Mouse (Mus musculus): ENCODE results near the gene Gm3636. TPM values are rescaled to one million over a fixed set of nuclear protein-coding genes. Genes with fewer than 3 reads are reported as not detected.
"Not testable (repeated sequence)": the region's sequence is repeated elsewhere in the genome, so short reads cannot be mapped to it uniquely, and the experiment has no call there.

Gene Gm3636
- 7.6 and 8.0 TPM in 2 replicates for polyA plus RNA-seq (2014; fragmentation: Nextera tagmentation; extraction: Ambion mirVana)

DNA sequence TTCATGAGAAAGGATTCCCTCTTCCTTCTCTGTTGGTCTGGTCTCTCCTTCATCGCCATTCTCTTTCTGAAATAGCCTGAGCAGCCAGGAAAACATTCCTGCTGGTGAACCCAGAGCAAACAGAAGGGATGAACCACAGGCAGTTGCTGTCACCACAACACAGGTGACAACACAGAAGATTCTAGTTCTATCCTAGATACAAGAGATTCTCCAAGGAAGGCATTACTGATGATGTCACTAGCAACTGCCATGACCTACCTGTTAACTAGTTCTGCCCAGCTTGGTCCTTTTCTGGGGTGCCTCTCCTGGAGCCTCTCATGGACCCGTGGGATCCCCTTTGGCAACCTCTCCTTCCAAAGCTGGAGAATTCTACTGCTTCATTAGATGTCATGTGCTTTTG, at the start of gene Gm3636:
Gene Gm3636, minus strand, starts transcription at position 101 of the 400 bp plus-strand sequence.
- not testable (repeated sequence) for H3K9ac ChIP-seq (replicated peaks; ENCODE audit: low read length); H3K9me3 ChIP-seq (replicated peaks; ENCODE audit: control insufficient read depth, low read length); H3K4me2 ChIP-seq (ENCODE audit: low read depth, low read length); H3K27ac ChIP-seq (replicated peaks; ENCODE audit: low read depth, low read length); H3K36me3 ChIP-seq (replicated peaks; ENCODE audit: control insufficient read depth, insufficient read depth, low read depth, low read length); H3K27me3 ChIP-seq (ENCODE audit: control insufficient read depth, insufficient read depth, low read length); DNase-seq (ENCODE audit: low spot score); ATAC-seq (replicated peaks; ENCODE audit: insufficient number of reproducible peaks, low FRiP score, low TSS enrichment, low read depth); H3K4me1 ChIP-seq (ENCODE audit: control insufficient read depth, insufficient read depth, low read length); H3K4me3 ChIP-seq (ENCODE audit: low read depth, low read length)
- no CpG with 5 or more reads among the region's 2 CpGs for WGBS

- not testable (repeated sequence) for H3K9ac ChIP-seq (replicated peaks; ENCODE audit: low read length); H3K4me1 ChIP-seq (ENCODE audit: control insufficient read depth, insufficient read depth, low read length); H3K9me3 ChIP-seq (replicated peaks; ENCODE audit: control insufficient read depth, low read length); H3K27me3 ChIP-seq (ENCODE audit: control insufficient read depth, insufficient read depth, low read length); H3K4me2 ChIP-seq (ENCODE audit: low read depth, low read length); DNase-seq (ENCODE audit: low spot score); ATAC-seq (replicated peaks; ENCODE audit: insufficient number of reproducible peaks, low FRiP score, low TSS enrichment, low read depth); H3K36me3 ChIP-seq (replicated peaks; ENCODE audit: control insufficient read depth, insufficient read depth, low read depth, low read length); H3K4me3 ChIP-seq (ENCODE audit: low read depth, low read length); H3K27ac ChIP-seq (replicated peaks; ENCODE audit: low read depth, low read length)
- 80% methylated on average over 1 of the region's 1 CpGs for WGBS
These were observed 32.2 kb upstream of the Gm3636 start, which contains the start of gene Gm8362 for GRCm38 (mm10) chr14:6774311-6774710. Gene Gm8362 (minus strand): TSS chr14:6774411.

GRCm38 (mm10) chr14:6757231-6757536, 15.1 kb upstream of the Gm3636 start:
- 3% methylated on average over 4 of the region's 13 CpGs for WGBS
- H3K9ac ChIP-seq (replicated peaks; ENCODE audit: low read length); DNase-seq (ENCODE audit: low spot score); H3K4me2 ChIP-seq (ENCODE audit: low read depth, low read length); H3K4me1 ChIP-seq (ENCODE audit: control insufficient read depth, insufficient read depth, low read length); H3K36me3 ChIP-seq (replicated peaks; ENCODE audit: control insufficient read depth, insufficient read depth, low read depth, low read length); H3K27ac ChIP-seq (replicated peaks; ENCODE audit: low read depth, low read length); H3K27me3 ChIP-seq (ENCODE audit: control insufficient read depth, insufficient read depth, low read length); H3K9me3 ChIP-seq (replicated peaks; ENCODE audit: control insufficient read depth, low read length); ATAC-seq (replicated peaks; ENCODE audit: insufficient number of reproducible peaks, low FRiP score, low TSS enrichment, low read depth): not testable (repeated sequence)
- peak overlapping the region; percentile 34; the same call in 1 of the 2 replicates for H3K4me3 ChIP-seq (ENCODE audit: low read depth, low read length)

DNA sequence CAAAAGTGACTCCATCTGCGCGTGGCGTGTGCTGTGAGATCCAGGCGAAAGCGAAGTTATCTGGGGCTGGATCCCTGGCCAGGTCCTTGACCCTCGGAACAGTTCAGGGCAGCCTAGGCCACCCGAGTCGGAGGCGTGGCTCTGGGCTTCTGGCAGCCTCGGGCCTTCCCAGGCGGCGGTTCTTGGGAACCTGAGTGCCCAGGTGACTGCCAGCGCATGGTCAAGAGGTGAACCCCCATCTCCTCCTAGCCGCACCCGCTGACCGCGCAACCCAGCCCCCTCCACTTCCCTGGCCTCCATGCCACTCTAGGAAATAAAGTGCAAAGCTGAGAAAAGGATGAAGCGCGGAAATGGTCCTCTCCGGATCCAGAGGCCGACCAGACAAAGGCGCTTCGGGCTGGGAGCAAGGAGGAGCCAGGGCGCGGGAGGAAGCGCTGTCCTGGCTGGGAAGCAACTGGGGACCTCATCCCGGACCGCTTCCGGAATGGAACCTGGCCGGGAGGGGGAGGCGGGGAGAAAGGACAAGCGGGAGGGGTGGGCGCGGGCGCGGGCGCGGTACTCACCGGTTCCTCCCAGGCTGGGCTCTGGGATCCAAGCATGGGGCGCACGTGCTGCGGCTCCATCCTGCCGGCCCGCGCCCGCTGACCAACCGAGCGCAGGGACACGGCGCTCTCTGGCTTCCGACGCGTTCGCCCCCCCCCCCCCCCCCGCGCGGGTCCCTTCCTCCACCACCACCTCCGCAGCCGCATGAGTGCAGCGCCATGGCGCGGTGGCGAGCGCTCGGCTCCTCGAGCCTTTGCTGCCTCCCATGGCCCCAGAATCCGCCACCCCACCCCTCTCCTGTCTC, 14.5 kb upstream of the Gm3636 start:
- not testable (repeated sequence) for H3K9me3 ChIP-seq (replicated peaks; ENCODE audit: control insufficient read depth, low read length); ATAC-seq (replicated peaks; ENCODE audit: insufficient number of reproducible peaks, low FRiP score, low TSS enrichment, low read depth); H3K27me3 ChIP-seq (ENCODE audit: control insufficient read depth, insufficient read depth, low read length); H3K27ac ChIP-seq (replicated peaks; ENCODE audit: low read depth, low read length); H3K4me1 ChIP-seq (ENCODE audit: control insufficient read depth, insufficient read depth, low read length); H3K36me3 ChIP-seq (replicated peaks; ENCODE audit: control insufficient read depth, insufficient read depth, low read depth, low read length)
- Histone ChIP-seq H3K4me3 (ENCODE audit: low read depth, low read length) (peak overlapping the region; percentile 34), H3K4me2 (ENCODE audit: low read depth, low read length) (peak overlapping the region; percentile 32; the same call in 1 of the 2 replicates), H3K9ac (replicated peaks; ENCODE audit: low read length) (peak overlapping the region; percentile 41)
- DNase-seq (ENCODE audit: low spot score) = peak; percentile 3
- 1% methylated on average over 11 of the region's 67 CpGs for WGBS

- not testable (repeated sequence) for H3K4me2 ChIP-seq (ENCODE audit: low read depth, low read length); H3K4me1 ChIP-seq (ENCODE audit: control insufficient read depth, insufficient read depth, low read length); H3K27ac ChIP-seq (replicated peaks; ENCODE audit: low read depth, low read length); ATAC-seq (replicated peaks; ENCODE audit: insufficient number of reproducible peaks, low FRiP score, low TSS enrichment, low read depth); H3K27me3 ChIP-seq (ENCODE audit: control insufficient read depth, insufficient read depth, low read length); H3K9ac ChIP-seq (replicated peaks; ENCODE audit: low read length); H3K9me3 ChIP-seq (replicated peaks; ENCODE audit: control insufficient read depth, low read length); H3K4me3 ChIP-seq (ENCODE audit: low read depth, low read length); DNase-seq (ENCODE audit: low spot score); H3K36me3 ChIP-seq (replicated peaks; ENCODE audit: control insufficient read depth, insufficient read depth, low read depth, low read length)
- no CpG with 5 or more reads among the region's 2 CpGs for WGBS
These were observed 22.0 kb downstream of the Gm3636 start, which contains the start of gene Gm8050 for GRCm38 (mm10) chr14:6720151-6720550. Gene Gm8050 (minus strand): TSS chr14:6720251.

Other genes starting within 250 kb of the Gm3636 start
- not detected in 2 replicates for gene Gm8356, start 205.0 kb downstream of the Gm3636 start, polyA plus RNA-seq (2014; fragmentation: Nextera tagmentation; extraction: Ambion mirVana)
- 0.42 TPM in 1 of 2 replicates, not detected in the other for gene Gm3629, start 151.7 kb downstream of the Gm3636 start, polyA plus RNA-seq (2014; fragmentation: Nextera tagmentation; extraction: Ambion mirVana)
- not detected in 2 replicates for gene Gm3460, start 119.9 kb downstream of the Gm3636 start, polyA plus RNA-seq (2014; fragmentation: Nextera tagmentation; extraction: Ambion mirVana)
- not detected in 2 replicates for gene Gm10251, start 58.2 kb downstream of the Gm3636 start, polyA plus RNA-seq (2014; fragmentation: Nextera tagmentation; extraction: Ambion mirVana)
- not detected in 2 replicates for gene Gm8050, start 22.1 kb downstream of the Gm3636 start, polyA plus RNA-seq (2014; fragmentation: Nextera tagmentation; extraction: Ambion mirVana)
- not detected in 2 replicates for gene Gm8362, start 32.1 kb upstream of the Gm3636 start, polyA plus RNA-seq (2014; fragmentation: Nextera tagmentation; extraction: Ambion mirVana)
- not detected in 2 replicates for gene Gm3642, start 98.0 kb upstream of the Gm3636 start, polyA plus RNA-seq (2014; fragmentation: Nextera tagmentation; extraction: Ambion mirVana)
- gene Gm3667, start 147.6 kb upstream of the Gm3636 start, polyA plus RNA-seq (2014; fragmentation: Nextera tagmentation; extraction: Ambion mirVana) = 2.2 and 2.8 TPM in 2 replicates
- gene Gm6356, start 231.5 kb upstream of the Gm3636 start, polyA plus RNA-seq (2014; fragmentation: Nextera tagmentation; extraction: Ambion mirVana) = not detected in 2 replicates

Data from embryonic facial prominence, embryonic 11.5 days (tissue).